Mouse (Mus musculus): Measurements from ENCODE around the gene Calu.

The Calu gene

GRCm38 (mm10) chr6:29420596-29420995, 72.7 kb downstream of the Calu start:
- no peak for DNase-seq (ENCODE audit: low read depth)

GRCm38 (mm10) chr6:29425118-29425517, 77.2 kb downstream of the Calu start:
- DNase-seq (ENCODE audit: low read depth): no peak

- DNase-seq (ENCODE audit: low read depth): no peak
Measured at GRCm38 (mm10) chr6:29426331-29426730, 78.5 kb downstream of the Calu start.

All from 416B (cell line).